Mouse (Mus musculus): ENCODE measurements at regions not wholly inside any gene's neighbourhood (a gene's known extent, or its start where the extent isn't known, plus 50 kb on each side); places are given as distances from the start of the nearest gene placed in this dataset.

DNA sequence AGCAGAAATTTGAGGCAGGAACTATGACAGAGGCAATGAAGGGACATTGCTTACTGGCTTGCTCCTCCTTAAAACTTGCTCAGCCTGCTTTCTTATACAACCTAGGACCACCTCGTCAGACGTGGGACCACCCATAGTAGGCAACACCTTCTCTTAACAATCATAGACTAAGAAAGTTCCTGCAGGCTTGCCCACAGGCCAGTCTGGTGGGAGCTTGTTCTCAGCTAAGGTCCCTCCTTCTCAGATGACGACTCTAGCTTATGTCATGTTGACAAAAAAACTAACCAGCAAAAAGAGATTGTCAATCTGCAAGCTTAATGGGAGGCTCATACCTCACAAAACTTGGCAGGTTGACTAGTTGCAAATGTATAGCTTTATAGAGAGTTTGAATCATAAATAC lies 56.5 kb upstream of the Lsm6 start:
- H3K27me3 ChIP-seq (ENCODE audit: control insufficient read depth, insufficient read depth, low read length), result no peaks in the 10 kb centered on the region
- ATAC-seq (ENCODE audit: low FRiP score) (no peak), DNase-seq (ENCODE audit: low spot score) (no peak)
- no peaks in the 10 kb centered on the region for H3K36me3 ChIP-seq (ENCODE audit: control insufficient read depth, insufficient read depth, low read length)
- 76% methylated on average over 3 of the region's 3 CpGs for WGBS
- H3K9me3 ChIP-seq (ENCODE audit: control insufficient read depth, low read length), result no peaks in the 10 kb centered on the region
- no peak overlapping the region for H3K4me2 ChIP-seq (replicated peaks; ENCODE audit: low read depth, low read length)
- H3K4me1 ChIP-seq (replicated peaks; ENCODE audit: control insufficient read depth, insufficient read depth, low read length), result no peaks in the 10 kb centered on the region
- H3K9ac ChIP-seq (ENCODE audit: low read depth, low read length), result no peak overlapping the region
- H3K27ac ChIP-seq (ENCODE audit: low read depth, low read length), result no peak overlapping the region
- H3K4me3 ChIP-seq (ENCODE audit: low read depth, low read length), result no peak overlapping the region

DNA sequence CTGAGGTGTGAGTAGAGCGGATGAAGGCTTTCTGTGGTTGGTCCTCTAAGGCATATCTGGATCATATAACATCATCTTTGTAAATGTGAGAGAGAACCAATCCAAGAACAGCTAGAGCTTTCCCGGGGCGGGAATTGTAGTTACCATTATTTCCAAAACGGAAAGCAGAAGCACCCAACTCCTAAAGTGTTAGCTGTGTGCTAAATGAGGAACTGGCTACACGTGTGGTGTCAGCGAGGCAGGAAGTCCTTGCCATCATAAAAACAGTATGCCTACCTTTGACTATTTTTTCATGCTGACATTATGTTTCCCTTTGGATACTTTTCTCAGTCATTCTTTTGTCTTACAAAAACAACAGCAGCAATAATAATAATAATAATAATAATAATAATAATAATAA lies 68.8 kb upstream of the Lsm6 start:
- Histone ChIP-seq H3K27me3 (ENCODE audit: control insufficient read depth, insufficient read depth, low read length) (no peaks in the 10 kb centered on the region), H3K4me2 (replicated peaks; ENCODE audit: low read depth, low read length) (no peak overlapping the region), H3K4me1 (replicated peaks; ENCODE audit: control insufficient read depth, insufficient read depth, low read length) (no peaks in the 10 kb centered on the region), H3K27ac (ENCODE audit: low read depth, low read length) (no peak overlapping the region), H3K36me3 (ENCODE audit: control insufficient read depth, insufficient read depth, low read length) (no peaks in the 10 kb centered on the region), H3K4me3 (ENCODE audit: low read depth, low read length) (no peak overlapping the region), H3K9me3 (ENCODE audit: control insufficient read depth, low read length) (no peaks in the 10 kb centered on the region), H3K9ac (ENCODE audit: low read depth, low read length) (no peak overlapping the region)
- no peak for ATAC-seq (ENCODE audit: low FRiP score)
- 90% methylated on average over 6 of the region's 6 CpGs for WGBS
- no peak for DNase-seq (ENCODE audit: low spot score)

DNA sequence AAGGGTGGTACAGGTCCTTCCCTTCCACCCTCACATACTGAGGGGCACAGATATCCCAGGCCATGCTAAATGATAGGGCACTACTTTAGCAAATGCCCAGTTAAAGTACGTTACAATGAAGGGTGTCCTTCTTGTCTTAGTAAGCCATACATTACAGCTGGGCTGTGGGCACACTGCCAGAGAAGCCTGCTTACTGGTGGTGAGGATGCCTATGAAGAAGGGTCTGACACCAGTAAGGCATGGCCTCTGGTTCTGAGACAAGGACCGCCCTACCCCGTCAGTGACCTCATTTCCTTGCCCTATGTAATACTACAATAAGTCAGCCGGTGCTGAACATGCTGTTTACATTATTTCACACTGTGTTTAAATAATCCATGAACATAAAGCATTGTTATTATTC lies 69.6 kb upstream of the Lsm6 start:
- WGBS, result 85% methylated on average over 4 of the region's 4 CpGs

DNA sequence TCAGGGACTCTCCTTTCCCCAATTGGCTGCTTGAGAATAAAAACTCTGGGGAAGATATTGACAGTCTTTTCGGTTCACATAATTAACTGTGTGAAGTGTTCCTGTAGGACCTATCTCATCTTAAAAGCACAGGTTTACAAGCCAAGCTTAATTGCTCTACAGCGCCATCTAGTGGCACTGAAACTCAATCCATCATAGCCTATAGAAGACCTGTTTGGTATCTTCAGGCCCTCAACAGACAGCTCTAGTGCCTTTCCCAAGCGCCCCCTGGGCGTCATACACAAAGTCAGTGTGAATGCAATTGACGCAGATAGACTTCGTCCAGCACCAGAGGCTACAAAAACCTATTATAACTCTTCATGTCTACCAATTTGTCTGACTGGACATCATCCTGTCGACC lies 78.9 kb upstream of the Lsm6 start:
- 39% methylated on average over 7 of the region's 7 CpGs for WGBS
- no peaks in the 10 kb centered on the region for H3K4me1 ChIP-seq (replicated peaks; ENCODE audit: control insufficient read depth, insufficient read depth, low read length)
- DNase-seq (ENCODE audit: low spot score), result peak; percentile 80
- no peaks in the 10 kb centered on the region for H3K27me3 ChIP-seq (ENCODE audit: control insufficient read depth, insufficient read depth, low read length)
- no peaks in the 10 kb centered on the region for H3K9me3 ChIP-seq (ENCODE audit: control insufficient read depth, low read length)
- no peak overlapping the region for H3K9ac ChIP-seq (ENCODE audit: low read depth, low read length)
- H3K4me2 ChIP-seq (replicated peaks; ENCODE audit: low read depth, low read length), result no peak overlapping the region
- H3K4me3 ChIP-seq (ENCODE audit: low read depth, low read length), result no peak overlapping the region
- H3K27ac ChIP-seq (ENCODE audit: low read depth, low read length), result no peak overlapping the region
- H3K36me3 ChIP-seq (ENCODE audit: control insufficient read depth, insufficient read depth, low read length), result no peaks in the 10 kb centered on the region
- no peak for ATAC-seq (ENCODE audit: low FRiP score)

More for the DNA sequence above, 69.6 kb upstream of the Lsm6 start:
- DNase-seq (ENCODE audit: low spot score) (no peak), ATAC-seq (ENCODE audit: low FRiP score) (no peak)
- Histone ChIP-seq H3K9ac (ENCODE audit: low read depth, low read length) (no peak overlapping the region), H3K9me3 (ENCODE audit: control insufficient read depth, low read length) (no peaks in the 10 kb centered on the region), H3K4me3 (ENCODE audit: low read depth, low read length) (no peak overlapping the region), H3K36me3 (ENCODE audit: control insufficient read depth, insufficient read depth, low read length) (no peaks in the 10 kb centered on the region), H3K4me1 (replicated peaks; ENCODE audit: control insufficient read depth, insufficient read depth, low read length) (no peaks in the 10 kb centered on the region), H3K4me2 (replicated peaks; ENCODE audit: low read depth, low read length) (no peak overlapping the region), H3K27ac (ENCODE audit: low read depth, low read length) (no peak overlapping the region), H3K27me3 (ENCODE audit: control insufficient read depth, insufficient read depth, low read length) (no peaks in the 10 kb centered on the region)

DNA sequence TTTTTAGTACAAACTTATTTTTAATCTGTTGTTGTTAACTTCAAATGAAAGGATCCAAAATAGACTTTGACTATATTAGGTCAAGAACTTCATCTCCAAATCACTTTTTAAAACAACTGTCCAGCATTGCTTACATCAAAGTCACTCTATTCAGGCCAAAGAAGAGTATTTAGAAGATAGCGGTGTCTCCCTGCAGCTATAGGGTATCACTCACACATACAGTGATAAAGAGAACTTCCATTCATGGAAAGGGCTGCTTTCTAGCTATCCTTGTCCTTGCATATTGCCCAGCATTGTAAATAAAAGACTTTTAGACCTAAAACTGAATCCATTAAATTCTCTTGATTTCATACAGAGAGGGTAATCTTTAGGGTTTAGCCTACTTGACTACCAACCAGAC lies 82.1 kb upstream of the Lsm6 start:
- Histone ChIP-seq H3K9ac (ENCODE audit: low read depth, low read length) (no peak overlapping the region), H3K27ac (ENCODE audit: low read depth, low read length) (no peak overlapping the region), H3K4me1 (replicated peaks; ENCODE audit: control insufficient read depth, insufficient read depth, low read length) (no peaks in the 10 kb centered on the region), H3K27me3 (ENCODE audit: control insufficient read depth, insufficient read depth, low read length) (no peaks in the 10 kb centered on the region), H3K4me3 (ENCODE audit: low read depth, low read length) (no peak overlapping the region), H3K36me3 (ENCODE audit: control insufficient read depth, insufficient read depth, low read length) (no peaks in the 10 kb centered on the region), H3K9me3 (ENCODE audit: control insufficient read depth, low read length) (no peaks in the 10 kb centered on the region), H3K4me2 (replicated peaks; ENCODE audit: low read depth, low read length) (no peak overlapping the region)
- WGBS, result 90% methylated on average over 1 of the region's 1 CpGs
- ATAC-seq (ENCODE audit: low FRiP score), result no peak
- no peak for DNase-seq (ENCODE audit: low spot score)

DNA sequence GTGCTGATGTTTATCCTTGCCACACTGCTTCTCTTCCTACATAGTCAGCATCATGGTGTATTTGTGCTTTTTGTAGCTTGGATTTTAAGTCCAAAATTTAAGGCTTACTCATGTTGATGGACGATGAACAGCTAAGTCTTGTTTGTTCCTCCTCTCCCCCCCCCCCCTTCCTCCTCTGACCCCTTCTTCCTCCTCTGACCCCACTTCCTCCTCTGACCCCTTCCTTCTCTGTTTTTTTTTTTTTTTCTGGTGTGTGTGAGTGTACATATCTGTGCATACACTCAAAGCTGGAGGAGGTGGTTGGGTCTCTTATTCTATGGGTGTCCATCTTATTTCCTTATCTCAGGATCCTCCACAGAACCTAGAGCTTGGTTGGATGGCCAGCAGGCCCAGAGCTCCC lies 87.0 kb upstream of the Lsm6 start:
- H3K9me3 ChIP-seq (ENCODE audit: control insufficient read depth, low read length), result no peaks in the 10 kb centered on the region
- 77% methylated on average over 1 of the region's 1 CpGs for WGBS
- H3K4me3 ChIP-seq (ENCODE audit: low read depth, low read length), result no peak overlapping the region
- ATAC-seq (ENCODE audit: low FRiP score) (no peak), DNase-seq (ENCODE audit: low spot score) (no peak)
- H3K4me1 ChIP-seq (replicated peaks; ENCODE audit: control insufficient read depth, insufficient read depth, low read length), result no peaks in the 10 kb centered on the region
- H3K4me2 ChIP-seq (replicated peaks; ENCODE audit: low read depth, low read length), result no peak overlapping the region
- no peaks in the 10 kb centered on the region for H3K27me3 ChIP-seq (ENCODE audit: control insufficient read depth, insufficient read depth, low read length)
- no peak overlapping the region for H3K9ac ChIP-seq (ENCODE audit: low read depth, low read length)
- no peaks in the 10 kb centered on the region for H3K36me3 ChIP-seq (ENCODE audit: control insufficient read depth, insufficient read depth, low read length)
- no peak overlapping the region for H3K27ac ChIP-seq (ENCODE audit: low read depth, low read length)

DNA sequence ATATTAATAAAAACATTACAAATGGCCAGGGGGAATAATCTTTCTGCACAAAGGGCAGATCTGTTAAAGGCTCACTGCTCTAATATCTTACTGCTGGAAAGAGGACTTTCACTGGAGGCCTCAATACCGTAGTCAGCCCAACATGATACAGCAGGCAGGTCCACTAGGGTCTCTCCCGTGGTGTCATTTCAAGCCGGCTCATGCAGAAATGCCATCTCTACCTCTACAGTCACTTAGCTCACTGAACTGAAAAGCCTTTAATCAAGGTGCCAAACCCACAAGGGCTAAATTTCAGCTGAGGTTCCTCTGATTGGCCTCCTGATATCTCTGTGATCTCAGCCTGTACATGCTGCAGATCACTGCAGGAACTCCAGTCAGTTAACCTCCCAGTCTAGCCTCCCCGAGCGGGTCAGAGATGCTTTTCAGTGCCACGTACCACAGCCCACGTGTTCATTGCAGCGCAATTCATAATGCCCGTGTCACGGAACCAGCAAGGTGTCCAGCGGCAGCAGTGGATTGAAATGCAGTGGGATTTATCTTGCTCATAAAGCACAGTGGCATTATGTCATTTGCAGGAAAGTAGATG lies 90.4 kb upstream of the Lsm6 start:
- Histone ChIP-seq H3K27ac (ENCODE audit: low read depth, low read length) (no peak overlapping the region), H3K36me3 (ENCODE audit: control insufficient read depth, insufficient read depth, low read length) (no peaks in the 10 kb centered on the region), H3K4me1 (replicated peaks; ENCODE audit: control insufficient read depth, insufficient read depth, low read length) (no peaks in the 10 kb centered on the region), H3K4me2 (replicated peaks; ENCODE audit: low read depth, low read length) (no peak overlapping the region), H3K9ac (ENCODE audit: low read depth, low read length) (no peak overlapping the region), H3K4me3 (ENCODE audit: low read depth, low read length) (no peak overlapping the region), H3K9me3 (ENCODE audit: control insufficient read depth, low read length) (no peaks in the 10 kb centered on the region), H3K27me3 (ENCODE audit: control insufficient read depth, insufficient read depth, low read length) (no peaks in the 10 kb centered on the region)
- WGBS, result 86% methylated on average over 11 of the region's 11 CpGs
- DNase-seq (ENCODE audit: low spot score) (no peak), ATAC-seq (ENCODE audit: low FRiP score) (no peak)

DNA sequence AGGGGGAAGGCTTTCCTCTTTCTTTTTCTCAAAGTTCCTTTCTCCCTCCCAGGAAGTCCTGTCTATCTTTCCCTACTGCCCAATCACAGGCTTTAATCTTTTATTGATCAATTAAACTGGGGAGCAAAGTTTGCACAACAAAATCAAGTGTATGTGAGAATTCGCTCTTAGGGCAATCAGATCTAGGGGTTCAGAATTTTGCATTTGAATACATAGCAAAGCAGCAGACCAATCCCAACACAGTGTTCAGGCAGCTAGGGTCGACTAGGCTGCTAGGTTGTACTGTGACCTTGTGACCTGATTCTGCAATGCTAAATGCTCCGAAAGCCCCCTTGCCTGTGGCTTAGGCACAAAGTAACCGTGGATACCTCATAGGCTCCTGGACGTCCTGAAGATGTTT lies 91.5 kb upstream of the Lsm6 start:
- DNase-seq (ENCODE audit: low spot score) (no peak), ATAC-seq (ENCODE audit: low FRiP score) (no peak)
- Histone ChIP-seq H3K4me3 (ENCODE audit: low read depth, low read length) (no peak overlapping the region), H3K4me1 (replicated peaks; ENCODE audit: control insufficient read depth, insufficient read depth, low read length) (no peaks in the 10 kb centered on the region), H3K9ac (ENCODE audit: low read depth, low read length) (no peak overlapping the region), H3K36me3 (ENCODE audit: control insufficient read depth, insufficient read depth, low read length) (no peaks in the 10 kb centered on the region), H3K27me3 (ENCODE audit: control insufficient read depth, insufficient read depth, low read length) (no peaks in the 10 kb centered on the region), H3K27ac (ENCODE audit: low read depth, low read length) (no peak overlapping the region), H3K4me2 (replicated peaks; ENCODE audit: low read depth, low read length) (no peak overlapping the region), H3K9me3 (ENCODE audit: control insufficient read depth, low read length) (no peaks in the 10 kb centered on the region)
- WGBS, result 46% methylated on average over 5 of the region's 5 CpGs

DNA sequence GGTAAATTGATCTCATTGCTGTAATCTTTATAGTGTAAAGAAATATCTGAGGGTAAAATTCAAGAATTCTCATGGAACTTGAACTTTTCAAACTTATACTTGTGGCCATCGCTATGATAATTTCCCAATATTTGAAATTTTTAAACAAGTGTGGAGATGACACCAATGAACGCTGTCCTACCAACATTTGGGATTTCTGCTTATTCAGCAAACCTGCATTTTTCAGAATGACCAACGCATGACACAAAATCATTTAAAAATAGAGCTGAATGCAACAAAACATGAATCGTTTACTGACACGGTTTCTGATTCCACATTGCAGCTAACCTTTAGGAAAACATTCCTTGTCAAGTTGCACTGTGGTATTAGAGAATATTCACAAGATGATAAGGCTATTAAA lies 92.9 kb upstream of the Lsm6 start:
- no peak overlapping the region for H3K4me3 ChIP-seq (ENCODE audit: low read depth, low read length)
- 97% methylated on average over 5 of the region's 5 CpGs for WGBS

More for the DNA sequence above, 92.9 kb upstream of the Lsm6 start:
- H3K36me3 ChIP-seq (ENCODE audit: control insufficient read depth, insufficient read depth, low read length), result no peaks in the 10 kb centered on the region
- no peak for DNase-seq (ENCODE audit: low spot score)
- no peaks in the 10 kb centered on the region for H3K4me1 ChIP-seq (replicated peaks; ENCODE audit: control insufficient read depth, insufficient read depth, low read length)
- no peak overlapping the region for H3K9ac ChIP-seq (ENCODE audit: low read depth, low read length)
- no peak for ATAC-seq (ENCODE audit: low FRiP score)
- H3K27ac ChIP-seq (ENCODE audit: low read depth, low read length), result no peak overlapping the region
- no peak overlapping the region for H3K4me2 ChIP-seq (replicated peaks; ENCODE audit: low read depth, low read length)
- H3K27me3 ChIP-seq (ENCODE audit: control insufficient read depth, insufficient read depth, low read length), result no peaks in the 10 kb centered on the region
- H3K9me3 ChIP-seq (ENCODE audit: control insufficient read depth, low read length), result no peaks in the 10 kb centered on the region

Data from hindbrain, embryonic 11.5 days (tissue).